Mouse (Mus musculus) bone marrow, adult 2 months (tissue): ENCODE results near the gene Epb41l1. TPM values are rescaled to one million over a fixed set of nuclear protein-coding genes. Genes with fewer than 3 reads are reported as not detected.

ENCODE experiments used
- H3K27ac ChIP-seq: fragments of 200-500 bp; 2 replicates; pipeline ENCODE4 v1.5.1; 2012; ENCODE audit warnings: low read depth, mild to moderate bottlenecking, control low read depth, inconsistent platforms, low read length; ENCODE audit not compliant: control insufficient read depth, poor library complexity, insufficient read depth
- H3K4me1 ChIP-seq: fragments of 200-500 bp; 2 replicates; pipeline ENCODE4 v1.6.1; 2011; ENCODE audit warnings: low read length; ENCODE audit not compliant: control insufficient read depth, insufficient read depth
- H3K4me3 ChIP-seq: fragments of 200-500 bp; replicated peaks from 2 replicates; pipeline ENCODE3; 2011; ENCODE audit warnings: mild to moderate bottlenecking, low read depth, low read length, control low read depth; ENCODE audit not compliant: control insufficient read depth
- CTCF ChIP-seq: fragments of 200-500 bp; IDR thresholded peaks from 2 replicates; pipeline ENCODE4 v1.5.1; 2011; ENCODE audit warnings: low read length, control low read depth; ENCODE audit not compliant: control insufficient read depth, insufficient read depth
- POLR2A ChIP-seq: fragments of 200-500 bp; IDR thresholded peaks from 2 replicates; pipeline ENCODE4 v1.6.1; 2011; ENCODE audit warnings: low read depth, mild to moderate bottlenecking, control low read depth, low read length, borderline replicate concordance; ENCODE audit not compliant: control insufficient read depth
- WGBS: fragments of 180-500 bp; shearing (Covaris S2); methylation state at CpG from one replicate; pipeline ENCODE4 v1.1.7; 2018; 5-methylcytosine and 5-hydroxymethylcytosine counted together
- polyA plus RNA-seq: library from polyadenylated mRNA; stranded (reverse); fragments of >200 nt; gene quantifications from 2 replicates; pipeline ENCODE4 v1.2.4, GENCODE M21; 2011; ENCODE audit warnings: low replicate concordance; ENCODE audit not compliant: missing spikeins, insufficient read depth, insufficient read length

Gene Epb41l1
- polyA plus RNA-seq, 1 experiment = 9.1 TPM

DNA sequence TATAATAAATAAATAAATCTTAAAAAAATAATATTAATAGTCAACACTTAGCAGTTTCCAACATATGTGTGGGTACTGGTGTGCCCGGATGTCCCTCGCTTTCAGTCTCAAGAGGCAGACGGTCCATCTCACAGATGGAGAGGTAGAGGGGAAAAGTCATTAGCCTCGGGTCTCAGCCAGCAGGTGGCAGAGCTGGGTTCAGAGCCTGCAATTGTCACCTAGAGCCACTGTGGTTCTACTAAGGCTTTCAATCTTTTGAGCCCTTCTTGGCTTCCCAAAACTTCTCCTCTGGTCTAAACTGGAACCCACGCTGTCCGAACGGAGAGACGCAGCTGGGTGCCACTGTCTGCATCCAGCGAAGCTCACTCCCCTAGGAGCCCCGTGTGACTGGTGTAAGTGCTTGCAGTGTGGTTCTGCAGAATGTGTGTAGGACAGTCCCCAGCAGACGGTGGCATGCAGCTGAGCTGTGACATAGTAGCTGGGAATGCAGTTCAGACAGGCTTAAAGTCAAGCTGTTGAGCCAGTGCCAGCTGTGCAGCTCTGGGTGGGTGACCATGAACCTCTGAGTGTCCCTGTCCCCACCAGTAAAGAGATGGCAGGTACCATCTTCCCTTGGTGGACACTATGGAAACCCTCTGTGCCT, 163.6 kb downstream of the Epb41l1 start:
- WGBS = 53% methylated on average over 11 of the region's 11 CpGs
- no peak overlapping the region for H3K27ac ChIP-seq

DNA sequence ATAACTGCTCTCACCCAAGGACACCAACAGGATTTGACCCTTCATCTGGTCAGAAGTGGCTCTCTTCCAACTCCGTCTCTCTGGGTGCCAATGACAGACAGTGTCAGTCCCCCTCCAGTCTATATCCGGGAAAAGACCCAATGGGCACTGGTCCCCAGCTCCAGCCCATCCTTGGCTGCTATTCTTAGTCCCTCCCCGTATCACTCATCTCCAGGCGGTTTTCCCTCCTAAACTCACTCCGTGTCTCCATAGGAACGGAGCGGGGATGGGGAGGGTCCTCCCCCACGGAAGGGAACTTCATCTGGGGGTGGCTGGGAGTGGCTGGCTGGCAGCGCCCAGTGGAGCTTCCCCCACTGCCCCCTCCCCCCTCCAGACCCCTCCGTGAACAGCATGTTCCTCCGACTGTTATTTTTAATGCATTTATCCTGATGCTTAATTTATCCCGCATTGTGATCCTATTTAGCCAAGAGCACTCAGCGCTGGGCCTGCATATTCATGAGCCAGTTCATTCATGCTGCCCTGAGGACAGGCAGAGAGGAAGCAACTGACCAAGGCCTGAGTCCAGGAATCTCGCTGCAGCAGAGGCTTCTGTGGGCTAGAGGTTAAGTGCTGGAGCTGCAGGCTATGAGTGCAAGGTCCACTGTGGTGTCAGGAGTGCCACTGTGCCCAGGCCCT, 164.2 kb downstream of the Epb41l1 start:
- no peak overlapping the region for H3K27ac ChIP-seq
- H3K4me3 ChIP-seq = no peak overlapping the region
- TF ChIP-seq POLR2A = no peak
- TF ChIP-seq CTCF = no peak
- WGBS = 63% methylated on average over 14 of the region's 14 CpGs
- H3K4me1 ChIP-seq = no peaks in the 10 kb centered on the region

More for the DNA sequence above, 163.6 kb downstream of the Epb41l1 start:
- no peaks in the 10 kb centered on the region for H3K4me1 ChIP-seq
- H3K4me3 ChIP-seq = no peak overlapping the region
- TF ChIP-seq POLR2A = no peak
- peak; percentile 30; the same call in 1 of the 2 replicates for TF ChIP-seq CTCF

GRCm38 (mm10) chr2:156589481-156589880, 168.8 kb downstream of the Epb41l1 start:
- TF ChIP-seq POLR2A = no peak
- TF ChIP-seq CTCF = no peak
- Histone ChIP-seq H3K4me1 (no peaks in the 10 kb centered on the region), H3K4me3 (no peak overlapping the region), H3K27ac (no peak overlapping the region)
- 84% methylated on average over 9 of the region's 9 CpGs for WGBS

Other genes starting within 250 kb of the Epb41l1 start
- gene Rbm39, start 240.7 kb upstream of the Epb41l1 start, polyA plus RNA-seq = 221 and 329 TPM in 2 replicates
- gene Phf20, start 224.4 kb upstream of the Epb41l1 start, polyA plus RNA-seq = 11.9 and 20.8 TPM in 2 replicates
- 2.6 and 5.4 TPM in 2 replicates for gene Cnbd2, start 108.6 kb upstream of the Epb41l1 start, polyA plus RNA-seq
- 61.6 and 84.9 TPM in 2 replicates for gene Scand1, start 108.2 kb upstream of the Epb41l1 start, polyA plus RNA-seq
- 9.0 and 15.1 TPM in 2 replicates for gene Aar2, start 126.7 kb downstream of the Epb41l1 start, polyA plus RNA-seq
- 22.3 and 63.5 TPM in 2 replicates for gene Dlgap4, start 192.8 kb downstream of the Epb41l1 start, polyA plus RNA-seq